Mouse (Mus musculus) C2C12 (cell line): ENCODE data around the gene Mospd3. TPM values are rescaled to one million over a fixed set of nuclear protein-coding genes. Genes with fewer than 3 reads are reported as not detected.
A peak's percentile ranks its signal among the peaks of the same experiment; 100 is the strongest.

ENCODE experiments used
- H3K27me3 ChIP-seq: one replicate; pipeline ENCODE4 v1.6.1; 2011; ENCODE audit not compliant: control insufficient read depth, insufficient read depth, insufficient read length
- H3K36me3 ChIP-seq: one replicate; pipeline ENCODE4 v1.6.1; 2011; ENCODE audit not compliant: control insufficient read depth, insufficient read depth
- H3K4me3 ChIP-seq: one replicate; pipeline ENCODE4 v1.5.1; 2011; ENCODE audit warnings: mild to moderate bottlenecking, control low read depth; ENCODE audit not compliant: poor library complexity, insufficient read depth, severe bottlenecking
- H3K79me2 ChIP-seq: one replicate; pipeline ENCODE4 v1.6.1; 2011; ENCODE audit not compliant: control insufficient read depth, insufficient read depth
- H3K79me3 ChIP-seq: one replicate; pipeline ENCODE4 v1.6.1; 2011; ENCODE audit warnings: low read depth, control low read depth
- H3ac ChIP-seq: one replicate; pipeline ENCODE3; 2011; ENCODE audit warnings: low read depth; ENCODE audit not compliant: control insufficient read depth, insufficient read length
- CEBPB ChIP-seq: IDR thresholded peaks from one replicate; pipeline ENCODE4 v1.6.1; 2011; ENCODE audit warnings: low read depth, mild to moderate bottlenecking, control low read depth, moderate library complexity
- CTCF ChIP-seq: IDR thresholded peaks from one replicate; pipeline ENCODE4 v1.5.1; 2011; ENCODE audit not compliant: control insufficient read depth, insufficient read depth, insufficient read length
- FOSL1 ChIP-seq: IDR thresholded peaks from one replicate; pipeline ENCODE4 v1.8.0; 2011; ENCODE audit warnings: mild to moderate bottlenecking, low read length; ENCODE audit not compliant: poor library complexity, insufficient read depth, severe bottlenecking
- MAX ChIP-seq: IDR thresholded peaks from one replicate; pipeline ENCODE4 v1.6.1; 2011; ENCODE audit warnings: mild to moderate bottlenecking, control low read depth
- MYOD1 ChIP-seq: IDR thresholded peaks from one replicate; pipeline ENCODE4 v1.6.1; 2011; ENCODE audit warnings: low read depth; ENCODE audit not compliant: control insufficient read depth, insufficient read length
- MYOG ChIP-seq: IDR thresholded peaks from one replicate; pipeline ENCODE4 v1.6.1; 2011; ENCODE audit not compliant: control insufficient read depth, insufficient read length; ENCODE audit errors: extremely low read depth
- USF1 ChIP-seq: IDR thresholded peaks from one replicate; pipeline ENCODE4 v1.6.1; 2011; ENCODE audit warnings: low read depth, mild to moderate bottlenecking, control low read depth, moderate library complexity
- polyA plus RNA-seq: library from polyadenylated mRNA; unstranded; fragments of >200 nt; fragmentation: generic; extraction: Trizol; gene quantifications from one replicate; pipeline ENCODE4 v1.2.1, GENCODE M21; 2012; ENCODE audit warnings: missing spikeins

Mospd3 gene
- polyA plus RNA-seq, 1 experiment: 28.6 TPM

- no peak for TF ChIP-seq USF1
- TF ChIP-seq CTCF: no peak
- TF ChIP-seq FOSL1: no peak
- TF ChIP-seq MAX: no peak
- H3ac ChIP-seq: no peak overlapping the region
- no peaks in the 10 kb centered on the region for H3K27me3 ChIP-seq
- H3K36me3 ChIP-seq: peaks cover 26% of the 10 kb centered on the region
- H3K79me2 ChIP-seq: no peaks in the 10 kb centered on the region
- H3K79me3 ChIP-seq: no peaks in the 10 kb centered on the region
- no peak overlapping the region for H3K4me3 ChIP-seq
Observed at GRCm38 (mm10) chr5:137645091-137645651, 44.3 kb upstream of the Mospd3 start.

- Histone ChIP-seq H3K4me3 (no peak overlapping the region), H3K79me2 (no peaks in the 10 kb centered on the region), H3K36me3 (peaks cover 31% of the 10 kb centered on the region), H3K79me3 (no peaks in the 10 kb centered on the region), H3K27me3 (no peaks in the 10 kb centered on the region), H3ac (no peak overlapping the region)
- TF ChIP-seq CEBPB (no peak), CTCF (no peak), USF1 (no peak), MYOD1 (no peak), MAX (no peak), FOSL1 (no peak), MYOG (no peak)
Observed at GRCm38 (mm10) chr5:137644484-137644883, 43.6 kb upstream of the Mospd3 start.

DNA sequence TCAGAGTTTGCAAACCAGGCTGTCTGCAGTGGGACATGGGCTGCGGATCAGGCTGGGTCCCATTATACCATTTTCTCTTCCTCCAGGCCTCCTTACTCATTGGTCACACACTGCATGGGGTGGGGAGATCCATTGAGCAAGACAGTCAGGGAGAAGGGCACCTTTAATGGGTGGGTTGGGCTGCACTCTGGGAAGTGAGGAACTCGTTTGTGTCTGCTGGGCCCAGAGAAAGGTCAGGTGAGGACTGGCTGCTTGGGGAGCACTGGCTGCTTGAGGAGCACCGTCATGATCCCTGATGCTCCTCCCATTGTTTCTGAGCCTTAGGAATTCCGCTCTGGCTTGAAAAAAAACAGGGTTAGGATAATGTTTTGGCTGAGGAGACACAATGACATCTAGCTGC is 42.0 kb upstream of the Mospd3 start:
- no peaks in the 10 kb centered on the region for H3K27me3 ChIP-seq
- TF ChIP-seq MYOG (no peak), FOSL1 (no peak), USF1 (no peak), CTCF (no peak), CEBPB (no peak), MYOD1 (no peak)
- peaks cover 40% of the 10 kb centered on the region for H3K36me3 ChIP-seq
- H3ac ChIP-seq: no peak overlapping the region
- no peaks in the 10 kb centered on the region for H3K79me2 ChIP-seq
- H3K4me3 ChIP-seq: no peak overlapping the region
- H3K79me3 ChIP-seq: no peaks in the 10 kb centered on the region

- no peaks in the 10 kb centered on the region for H3K79me2 ChIP-seq
- no peaks in the 10 kb centered on the region for H3K27me3 ChIP-seq
Observed at GRCm38 (mm10) chr5:137641054-137641453, 40.2 kb upstream of the Mospd3 start, which contains the start of gene Sap25. Gene Sap25 (plus strand): TSS chr5:137641334.

GRCm38 (mm10) chr5:137639472-137639871 is 38.6 kb upstream of the Mospd3 start:
- Histone ChIP-seq H3K79me2 (no peaks in the 10 kb centered on the region), H3K36me3 (peaks cover 69% of the 10 kb centered on the region), H3K79me3 (no peaks in the 10 kb centered on the region), H3ac (no peak overlapping the region), H3K27me3 (no peaks in the 10 kb centered on the region), H3K4me3 (no peak overlapping the region)
- no peak for TF ChIP-seq MYOD1
- no peak for TF ChIP-seq FOSL1
- no peak for TF ChIP-seq MAX
- no peak for TF ChIP-seq USF1
- TF ChIP-seq MYOG: no peak
- no peak for TF ChIP-seq CTCF
- no peak for TF ChIP-seq CEBPB

More at GRCm38 (mm10) chr5:137641054-137641453, 40.2 kb upstream of the Mospd3 start, which contains the start of gene Sap25:
- TF ChIP-seq USF1 (no peak), CTCF (peak; percentile 60)
- H3K36me3 ChIP-seq: peaks cover 55% of the 10 kb centered on the region
- no peak within 1 kb of the TSS for H3ac ChIP-seq
- H3K79me3 ChIP-seq: no peaks in the 10 kb centered on the region
- H3K4me3 ChIP-seq: no peak within 1 kb of the TSS

DNA sequence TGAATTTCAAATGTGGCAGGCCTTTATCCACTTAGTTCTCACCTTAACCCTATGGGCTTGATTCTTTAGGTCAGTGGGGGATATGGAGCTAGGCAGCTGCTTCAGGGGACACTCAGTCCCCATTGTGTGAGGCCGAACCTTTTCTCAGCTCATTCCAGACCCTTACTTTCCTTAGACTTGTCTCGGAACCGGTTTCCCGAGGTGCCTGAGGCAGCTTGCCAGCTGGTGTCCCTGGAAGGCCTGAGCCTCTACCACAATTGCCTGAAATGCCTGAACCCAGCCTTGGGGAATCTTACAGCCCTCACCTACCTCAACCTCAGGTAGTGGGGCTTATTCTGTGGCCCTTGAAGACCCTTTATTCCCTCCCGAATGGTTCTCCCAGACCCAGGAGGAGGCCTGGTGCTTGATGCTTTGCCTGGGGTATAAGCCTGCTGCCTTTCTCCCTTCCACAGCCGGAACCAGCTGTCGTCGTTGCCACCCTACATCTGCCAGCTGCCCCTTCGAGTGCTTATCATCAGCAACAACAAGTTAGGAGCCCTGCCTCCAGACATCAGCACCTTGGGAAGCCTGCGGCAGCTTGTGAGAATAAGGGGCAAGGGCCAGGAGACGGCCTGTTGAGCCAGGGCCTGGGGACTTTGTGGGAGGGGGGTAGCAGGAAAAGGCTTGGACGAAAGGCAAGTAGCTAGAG is 32.7 kb upstream of the Mospd3 start:
- TF ChIP-seq USF1 (no peak), MAX (no peak), CTCF (no peak), CEBPB (no peak), FOSL1 (no peak), MYOG (no peak), MYOD1 (no peak)
- H3K36me3 ChIP-seq: peaks cover 54% of the 10 kb centered on the region

More for the DNA sequence above, 32.7 kb upstream of the Mospd3 start:
- Histone ChIP-seq H3K79me2 (peaks cover 51% of the 10 kb centered on the region), H3K79me3 (peaks cover 37% of the 10 kb centered on the region), H3K4me3 (no peak overlapping the region), H3ac (no peak overlapping the region), H3K27me3 (no peaks in the 10 kb centered on the region)
